Mouse (Mus musculus): ENCODE results near the gene Hes7.

DNA sequence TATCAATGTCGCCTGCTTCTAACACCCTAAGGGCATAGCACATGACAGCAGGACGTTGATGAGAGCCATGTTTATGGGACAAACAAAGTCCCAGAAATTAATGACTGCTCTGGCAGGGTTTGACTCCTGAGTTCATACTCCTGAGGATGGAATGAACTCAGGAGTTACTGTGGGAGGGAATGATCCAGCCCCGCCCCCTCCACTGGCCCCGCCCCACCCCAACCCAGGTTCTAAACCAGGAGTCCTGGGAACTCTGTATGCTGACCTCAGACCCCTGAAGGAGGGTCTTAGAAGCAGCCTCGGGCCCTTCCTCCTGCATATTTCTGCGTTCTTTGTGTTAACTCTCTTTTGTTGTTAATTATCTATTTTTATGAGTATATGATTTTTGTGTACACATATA is 34.6 kb upstream of the Hes7 start:
- TF ChIP-seq POLR2A (IDR thresholded peaks at IDR 0.05; ENCODE audit: low read depth, low read length) (no peak), CTCF (IDR thresholded peaks at IDR 0.05; ENCODE audit: extremely low read depth, insufficient read depth, insufficient read length, insufficient replicate concordance) (no peak)
